Mouse (Mus musculus) heart, embryonic 16.5 days (tissue): Measurements from ENCODE around the gene Ipo7. TPM values are rescaled to one million over a fixed set of nuclear protein-coding genes. Genes with fewer than 3 reads are reported as not detected.
"Not testable (repeated sequence)": the region's sequence is repeated elsewhere in the genome, so short reads cannot be mapped to it uniquely, and the experiment has no call there.

Experiments used
- ATAC-seq: fragments of 200-750 bp; cut with Nextera tagmentation; replicated peaks from 2 replicates; pipeline ENCODE4 v1.8.0; 2017; ENCODE audit warnings: moderate number of reproducible peaks; ENCODE audit not compliant: insufficient read depth, low FRiP score; ENCODE audit errors: extremely low read depth
- H3K27ac ChIP-seq: fragments of 300-500 bp; sonication (generic); 2 replicates; pipeline ENCODE4 v1.5.1; 2014; ENCODE audit warnings: mild to moderate bottlenecking, low read length, control low read depth, moderate library complexity
- H3K27me3 ChIP-seq: fragments of 300-500 bp; sonication (generic); 2 replicates; pipeline ENCODE4 v1.6.1; 2014; ENCODE audit warnings: low read length, mixed read lengths; ENCODE audit not compliant: control insufficient read depth, insufficient read depth
- H3K36me3 ChIP-seq: fragments of 300-500 bp; sonication (generic); 2 replicates; pipeline ENCODE4 v1.6.1; 2014; ENCODE audit not compliant: control insufficient read depth, insufficient read depth
- H3K4me1 ChIP-seq: fragments of 300-500 bp; sonication (generic); 2 replicates; pipeline ENCODE4 v1.6.1; 2014; ENCODE audit warnings: low read length, mixed read lengths; ENCODE audit not compliant: control insufficient read depth, insufficient read depth
- H3K4me2 ChIP-seq: fragments of 300-500 bp; sonication (generic); 2 replicates; pipeline ENCODE4 v1.6.1; 2014; ENCODE audit warnings: low read depth, mild to moderate bottlenecking, control low read depth, low read length
- H3K4me3 ChIP-seq: fragments of 300-500 bp; sonication (generic); 2 replicates; pipeline ENCODE4 v1.5.1; 2014; ENCODE audit warnings: mild to moderate bottlenecking, control low read depth, low read length
- H3K9ac ChIP-seq: fragments of 300-500 bp; sonication (generic); 2 replicates; pipeline ENCODE4 v1.6.1; 2014; ENCODE audit warnings: low read length, control low read depth
- H3K9me3 ChIP-seq: fragments of 300-500 bp; sonication (generic); replicated peaks from 2 replicates; pipeline ENCODE4 v1.6.1; 2016; ENCODE audit warnings: low read length; ENCODE audit not compliant: control insufficient read depth
- WGBS: fragments of 180-500 bp; shearing (Covaris S2); extraction: QIAGEN DNeasy Blood & Tissue Kit; methylation state at CpG from one replicate; pipeline ENCODE4 v1.1.7; 2014; 5-methylcytosine and 5-hydroxymethylcytosine counted together
- polyA plus RNA-seq: library from polyadenylated mRNA; unstranded; fragments of >200 nt; fragmentation: Nextera tagmentation; extraction: Ambion mirVana; gene quantifications from 2 replicates; pipeline ENCODE4 v1.2.1, GENCODE M21; 2015

The Ipo7 gene
- polyA plus RNA-seq, 1 experiment from 2014 or later: 41.2 TPM

DNA sequence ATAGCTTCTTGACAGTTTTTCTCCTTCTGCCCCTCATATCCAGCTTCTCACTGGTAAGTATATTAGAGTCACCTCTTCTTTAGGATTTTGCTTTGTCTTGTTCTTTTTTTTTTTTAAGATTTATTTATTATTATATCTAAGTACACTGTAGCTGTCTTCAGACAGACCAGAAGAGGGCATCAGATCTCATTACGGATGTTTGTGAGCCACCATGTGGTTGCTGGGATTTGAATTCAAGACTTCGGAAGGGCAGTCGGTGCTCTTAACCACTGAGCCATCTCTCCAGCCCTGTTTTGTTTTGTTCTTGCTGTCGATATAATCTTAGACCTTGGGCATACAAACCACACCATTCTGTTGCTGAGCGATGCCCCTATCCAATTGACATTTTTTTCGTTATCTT, 31.3 kb upstream of the Ipo7 start, which contains the start of gene Tmem41b:
Gene Tmem41b, minus strand, starts transcription at position 155 of the 400 bp plus-strand sequence.
- not testable (repeated sequence) for H3K36me3 ChIP-seq
- 36% methylated on average over 6 of the region's 6 CpGs for WGBS

DNA sequence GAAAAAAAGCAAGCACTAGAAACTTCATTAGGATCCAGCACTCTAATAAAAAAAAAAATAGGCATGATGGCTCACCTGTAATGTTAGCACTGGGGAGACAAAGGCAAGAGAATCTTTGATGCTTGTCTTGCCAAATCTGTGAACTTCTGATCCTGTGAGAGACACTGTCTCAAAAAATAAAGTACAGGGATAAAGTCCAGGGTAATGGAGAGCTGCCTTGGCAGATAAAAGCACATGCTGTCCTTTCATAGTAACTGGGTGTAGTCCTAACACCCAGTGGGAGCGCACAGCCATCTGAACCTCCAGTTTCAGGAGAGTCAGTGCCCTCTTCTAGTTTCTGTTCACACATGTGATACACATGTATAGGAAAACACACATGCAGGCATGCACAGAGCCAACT, 26.8 kb upstream of the Ipo7 start:
- H3K9ac ChIP-seq: no peak overlapping the region
- H3K36me3 ChIP-seq: no peaks in the 10 kb centered on the region
- no peak for ATAC-seq
- H3K27ac ChIP-seq: no peak overlapping the region
- H3K9me3 ChIP-seq: no peaks in the 10 kb centered on the region
- 93% methylated on average over 1 of the region's 1 CpGs for WGBS
- peaks cover 22% of the 10 kb centered on the region for H3K4me1 ChIP-seq
- no peak overlapping the region for H3K4me3 ChIP-seq
- H3K4me2 ChIP-seq: no peak overlapping the region
- no peaks in the 10 kb centered on the region for H3K27me3 ChIP-seq

More for the DNA sequence above, 31.3 kb upstream of the Ipo7 start, which contains the start of gene Tmem41b:
- peak within 1 kb of the TSS; percentile 76 for H3K4me3 ChIP-seq
- H3K9me3 ChIP-seq, H3K27me3 ChIP-seq, ATAC-seq, H3K4me1 ChIP-seq: not testable (repeated sequence)
- peak within 1 kb of the TSS; percentile 92 for H3K27ac ChIP-seq
- peak within 1 kb of the TSS; percentile 89 for H3K4me2 ChIP-seq
- peak within 1 kb of the TSS; percentile 81 for H3K9ac ChIP-seq

DNA sequence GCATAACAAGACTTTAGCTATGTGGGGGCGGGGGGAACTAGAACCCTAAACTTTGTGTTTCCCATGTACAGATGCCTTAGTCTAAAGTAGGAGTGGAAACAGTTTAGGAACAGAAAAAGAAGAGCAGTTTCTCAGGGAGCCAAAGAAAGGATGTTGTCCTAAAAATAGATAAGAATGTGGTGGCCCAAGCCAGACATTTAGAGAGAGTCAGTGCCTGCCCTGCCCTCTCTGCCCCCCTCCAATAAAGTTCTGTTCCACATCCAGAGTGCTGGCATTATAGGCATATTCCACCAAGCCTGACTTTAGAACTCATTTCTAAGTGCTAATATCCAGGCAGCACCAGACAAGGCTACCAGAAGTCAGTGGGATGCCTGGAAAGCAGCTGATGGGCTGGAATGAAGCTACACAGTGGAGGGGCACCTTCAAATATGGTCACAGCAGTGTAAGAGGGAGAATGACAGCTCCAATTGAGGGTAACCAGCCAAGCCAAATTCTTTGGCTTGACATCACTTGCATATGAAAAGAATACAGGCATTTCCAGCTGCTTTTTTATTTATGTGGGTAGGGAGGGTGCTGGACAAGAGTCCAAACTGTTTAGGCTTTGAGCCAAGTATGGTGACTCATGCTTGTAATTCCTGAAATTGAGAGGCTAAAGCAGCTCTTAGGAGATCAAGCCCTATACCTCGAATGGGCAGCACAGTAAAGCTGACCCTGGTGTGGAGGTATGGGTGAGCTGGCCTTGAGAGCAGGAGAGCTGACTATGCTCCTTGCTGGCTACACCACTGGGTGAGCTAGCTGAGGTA, 24.7 kb upstream of the Ipo7 start:
- peak overlapping the region; percentile 40 for H3K4me2 ChIP-seq
- ATAC-seq: peak; percentile 86
- 35% methylated on average over 2 of the region's 2 CpGs for WGBS
- H3K9me3 ChIP-seq: no peaks in the 10 kb centered on the region
- H3K9ac ChIP-seq: peak overlapping the region; percentile 18
- H3K27me3 ChIP-seq: no peaks in the 10 kb centered on the region
- H3K36me3 ChIP-seq: no peaks in the 10 kb centered on the region
- peaks cover 20% of the 10 kb centered on the region for H3K4me1 ChIP-seq
- no peak overlapping the region for H3K4me3 ChIP-seq
- H3K27ac ChIP-seq: peak overlapping the region; percentile 93

GRCm38 (mm10) chr7:109998388-109998787, 19.7 kb upstream of the Ipo7 start:
- H3K4me3 ChIP-seq: no peak overlapping the region
- H3K4me2 ChIP-seq: no peak overlapping the region
- WGBS: 85% methylated on average over 4 of the region's 4 CpGs
- no peaks in the 10 kb centered on the region for H3K9me3 ChIP-seq
- H3K27ac ChIP-seq: no peak overlapping the region
- H3K4me1 ChIP-seq: peaks cover 15% of the 10 kb centered on the region
- no peak overlapping the region for H3K9ac ChIP-seq
- H3K36me3 ChIP-seq: no peaks in the 10 kb centered on the region
- no peaks in the 10 kb centered on the region for H3K27me3 ChIP-seq
- ATAC-seq: no peak

DNA sequence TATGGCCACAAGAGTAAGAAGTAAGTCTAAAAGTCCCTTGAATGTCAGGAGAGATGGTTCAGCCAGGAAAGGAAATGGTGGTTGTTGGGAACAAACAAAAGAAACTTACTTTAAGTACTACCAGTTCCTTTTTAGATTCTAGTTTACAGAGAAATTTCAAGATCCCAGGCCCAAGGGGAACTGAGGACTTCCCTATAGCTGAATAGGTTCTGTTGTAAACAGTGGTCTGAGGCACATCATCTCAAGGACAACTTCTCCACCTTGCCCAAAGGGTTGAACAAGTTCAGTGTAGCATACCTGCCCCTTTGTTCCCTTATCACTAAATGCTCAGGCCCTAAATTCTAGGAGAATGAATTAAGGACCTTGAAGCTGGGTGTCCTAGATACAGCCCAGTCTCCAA, 16.0 kb upstream of the Ipo7 start:
- Histone ChIP-seq H3K9me3 (no peaks in the 10 kb centered on the region), H3K27me3 (no peaks in the 10 kb centered on the region), H3K36me3 (no peaks in the 10 kb centered on the region), H3K4me3 (no peak overlapping the region), H3K4me1 (peaks cover 6% of the 10 kb centered on the region), H3K9ac (no peak overlapping the region), H3K4me2 (no peak overlapping the region), H3K27ac (no peak overlapping the region)
- no peak for ATAC-seq

GRCm38 (mm10) chr7:110002968-110003367, 15.1 kb upstream of the Ipo7 start:
- Histone ChIP-seq H3K36me3 (no peaks in the 10 kb centered on the region), H3K27ac (no peak overlapping the region), H3K27me3 (no peaks in the 10 kb centered on the region), H3K4me3 (peak overlapping the region; percentile 37), H3K4me2 (peak overlapping the region; percentile 68), H3K9ac (peak overlapping the region; percentile 64), H3K4me1 (peaks cover 6% of the 10 kb centered on the region), H3K9me3 (no peaks in the 10 kb centered on the region)
- 9% methylated on average over 20 of the region's 20 CpGs for WGBS
- ATAC-seq: peak; percentile 82

- H3K4me1 ChIP-seq: peaks cover 6% of the 10 kb centered on the region
- H3K9me3 ChIP-seq: no peaks in the 10 kb centered on the region
- H3K27me3 ChIP-seq: no peaks in the 10 kb centered on the region
- no peak for ATAC-seq
- no peak overlapping the region for H3K9ac ChIP-seq
- H3K4me3 ChIP-seq: no peak overlapping the region
- no peak overlapping the region for H3K4me2 ChIP-seq
- no peak overlapping the region for H3K27ac ChIP-seq
- H3K36me3 ChIP-seq: no peaks in the 10 kb centered on the region
These were observed 12.1 kb upstream of the Ipo7 start for GRCm38 (mm10) chr7:110005976-110006375.

DNA sequence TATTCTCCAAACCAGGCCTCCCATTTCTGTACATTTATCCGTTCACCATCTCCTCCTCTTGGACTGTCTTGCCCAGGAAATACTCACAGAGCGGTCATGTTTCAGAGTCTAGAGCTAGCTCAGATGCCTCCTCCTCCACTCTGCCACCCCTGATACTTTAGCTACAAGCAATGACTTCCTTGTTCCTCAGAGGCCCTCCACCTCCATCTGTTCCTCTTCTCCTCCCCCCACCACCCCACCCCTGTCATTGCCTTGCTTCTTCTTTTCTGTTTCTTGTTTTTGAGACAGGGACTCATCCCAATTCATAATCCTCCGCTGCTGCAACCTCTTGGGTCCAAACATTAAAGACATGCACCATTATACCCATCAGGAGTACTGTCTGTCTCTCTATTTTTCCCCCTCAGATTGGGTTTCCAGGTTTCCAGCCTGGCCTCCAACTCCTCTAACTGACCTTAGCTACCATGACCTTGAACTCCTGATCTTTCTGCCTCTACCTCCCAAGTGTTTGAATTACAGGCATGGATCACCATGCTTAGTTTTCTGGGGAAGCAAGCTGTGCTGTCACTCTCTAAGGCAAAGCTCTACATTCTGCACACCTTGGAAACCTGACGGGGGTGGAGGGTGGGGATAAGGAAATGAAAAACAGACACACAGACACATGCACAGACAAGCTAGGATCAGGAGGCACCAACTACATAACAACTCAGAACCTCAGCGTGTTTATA, 11.4 kb upstream of the Ipo7 start:
- ATAC-seq: no peak
- H3K36me3 ChIP-seq: no peaks in the 10 kb centered on the region
- WGBS: 84% methylated on average over 5 of the region's 5 CpGs
- no peak overlapping the region for H3K27ac ChIP-seq
- no peaks in the 10 kb centered on the region for H3K9me3 ChIP-seq
- no peak overlapping the region for H3K4me2 ChIP-seq
- H3K27me3 ChIP-seq: no peaks in the 10 kb centered on the region
- H3K4me1 ChIP-seq: peaks cover 6% of the 10 kb centered on the region
- H3K9ac ChIP-seq: no peak overlapping the region
- no peak overlapping the region for H3K4me3 ChIP-seq

- H3K9me3 ChIP-seq: no peaks in the 10 kb centered on the region
- 84% methylated on average over 1 of the region's 1 CpGs for WGBS
- no peak overlapping the region for H3K27ac ChIP-seq
- H3K9ac ChIP-seq: no peak overlapping the region
- no peaks in the 10 kb centered on the region for H3K27me3 ChIP-seq
- no peaks in the 10 kb centered on the region for H3K36me3 ChIP-seq
- H3K4me1 ChIP-seq: no peaks in the 10 kb centered on the region
- H3K4me3 ChIP-seq: no peak overlapping the region
- ATAC-seq: no peak
- no peak overlapping the region for H3K4me2 ChIP-seq
These were observed 9.6 kb upstream of the Ipo7 start for GRCm38 (mm10) chr7:110008513-110008912.
